Mouse (Mus musculus) forebrain, postnatal 0 days (tissue): ENCODE measurements around the gene Tbc1d12. TPM values are rescaled to one million over a fixed set of nuclear protein-coding genes. Genes with fewer than 3 reads are reported as not detected.

Experiments
- ATAC-seq: fragments of 200-750 bp; cut with Nextera tagmentation; 2 replicates; pipeline ENCODE4 v1.8.0; 2017; ENCODE audit warnings: mild to moderate bottlenecking, moderate library complexity
- DNase-seq: peaks from one replicate; pipeline ENCODE4 v3.0.0-alpha.2; 2015
- H3K27ac ChIP-seq: fragments of 300-500 bp; sonication (generic); 2 replicates; pipeline ENCODE4 v1.5.1; 2014; ENCODE audit warnings: low read depth, mild to moderate bottlenecking, antibody characterized with exemption, low read length, moderate library complexity, mixed read lengths
- H3K27me3 ChIP-seq: fragments of 300-500 bp; sonication (generic); 2 replicates; pipeline ENCODE4 v1.6.1; 2014; ENCODE audit warnings: mild to moderate bottlenecking, low read length, mixed read lengths; ENCODE audit not compliant: insufficient read depth
- H3K36me3 ChIP-seq: fragments of 300-500 bp; sonication (generic); 2 replicates; pipeline ENCODE4 v1.6.1; 2014; ENCODE audit warnings: mild to moderate bottlenecking, moderate library complexity; ENCODE audit not compliant: insufficient read depth
- H3K4me1 ChIP-seq: fragments of 300-500 bp; sonication (generic); 2 replicates; pipeline ENCODE4 v1.6.1; 2014; ENCODE audit warnings: antibody characterized with exemption; ENCODE audit not compliant: insufficient read depth
- H3K4me2 ChIP-seq: fragments of 300-500 bp; sonication (generic); 2 replicates; pipeline ENCODE4 v1.6.1; 2014; ENCODE audit warnings: low read depth, mild to moderate bottlenecking, moderate library complexity
- H3K4me3 ChIP-seq: fragments of 300-500 bp; sonication (generic); 2 replicates; pipeline ENCODE4 v1.5.1; 2014; ENCODE audit warnings: low read depth, low read length, mixed read lengths
- H3K9ac ChIP-seq: fragments of 300-500 bp; sonication (generic); 2 replicates; pipeline ENCODE4 v1.6.1; 2014; ENCODE audit warnings: mild to moderate bottlenecking
- H3K9me3 ChIP-seq: fragments of 300-500 bp; sonication (generic); 2 replicates; pipeline ENCODE4 v1.6.1; 2016; ENCODE audit warnings: low read length
- CTCF ChIP-seq: sonication (generic); IDR thresholded peaks from 2 replicates; pipeline ENCODE4 v1.5.1; 2016; ENCODE audit warnings: antibody characterized with exemption, control low read depth, low read depth
- WGBS: fragments of 180-500 bp; shearing (Covaris S2); extraction: QIAGEN DNeasy Blood & Tissue Kit; methylation state at CpG from one replicate; pipeline ENCODE4 v1.1.7; 2014; 5-methylcytosine and 5-hydroxymethylcytosine counted together
- polyA plus RNA-seq: library from polyadenylated mRNA; unstranded; fragments of >200 nt; fragmentation: Nextera tagmentation; extraction: Ambion mirVana; gene quantifications from 2 replicates; pipeline ENCODE4 v1.2.1, GENCODE M21; 2015
- total RNA-seq: library from RNA; depleted of rRNA; stranded (reverse); fragments of >200 nt; gene quantifications from 2 replicates; pipeline ENCODE4 v1.2.3, GENCODE M21; 2014; rRNA removed

Gene Tbc1d12
- total RNA-seq (30.7 and 34.2 TPM in 2 replicates), polyA plus RNA-seq (5.2 and 5.5 TPM in 2 replicates)

DNA sequence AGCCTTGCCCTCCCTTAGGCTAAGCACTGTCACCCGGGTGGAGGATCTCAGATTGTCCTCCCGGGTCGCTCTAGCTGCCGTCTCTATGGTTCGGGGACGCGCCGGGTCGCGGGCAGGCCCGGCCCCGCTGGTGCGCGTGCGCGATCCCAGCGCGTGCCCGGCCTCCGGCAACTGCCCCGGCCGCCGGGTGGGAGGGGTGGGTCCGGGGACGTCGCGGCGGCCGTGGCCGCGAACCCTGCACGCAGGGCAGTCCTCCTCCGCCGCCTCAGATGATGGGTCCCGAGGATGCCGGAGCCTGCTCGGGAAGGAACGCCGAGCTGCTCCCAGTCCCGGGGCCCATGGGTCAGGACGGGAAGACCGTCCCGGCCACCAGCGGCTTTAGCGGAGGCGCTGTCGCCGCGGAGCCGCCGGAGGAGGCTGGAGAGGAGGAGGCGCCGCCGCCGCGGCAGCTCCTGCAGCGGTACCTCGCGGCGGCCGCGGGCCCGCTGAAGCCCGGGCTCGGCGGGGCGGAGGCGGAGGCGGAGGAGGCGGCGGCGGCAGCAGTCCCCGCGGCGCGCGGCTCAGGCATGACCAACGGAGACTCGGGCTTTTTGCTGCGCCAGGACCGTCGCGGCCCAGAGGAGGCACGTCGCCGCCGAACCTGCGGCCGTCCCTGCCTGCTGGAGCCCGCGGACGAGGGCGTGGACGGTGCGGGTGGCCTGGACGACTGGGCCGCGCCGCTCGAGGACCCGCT is at the start of gene Tbc1d12:
Gene Tbc1d12 (plus strand): TSS at position 142 of the 733 bp plus-strand sequence.
- WGBS: 3% methylated on average over 61 of the region's 101 CpGs
- Histone ChIP-seq H3K4me2 (peak within 1 kb of the TSS; percentile 56), H3K27ac (peak within 1 kb of the TSS; percentile 94), H3K4me1 (peaks cover 4% of the 10 kb centered on the region; the same call in 1 of the 2 replicates), H3K27me3 (no peaks in the 10 kb centered on the region), H3K9me3 (no peaks in the 10 kb centered on the region), H3K9ac (peak within 1 kb of the TSS; percentile 88), H3K36me3 (no peaks in the 10 kb centered on the region), H3K4me3 (peak within 1 kb of the TSS; percentile 91)
- 0 out of 2 replicates have a peak, but pooled peaks have one; percentile 1 for TF ChIP-seq CTCF
- DNase-seq: peak; percentile 92
- ATAC-seq: peak; percentile 95

- Histone ChIP-seq H3K27me3 (no peaks in the 10 kb centered on the region), H3K4me2 (no peak overlapping the region), H3K4me3 (no peak overlapping the region), H3K36me3 (peaks cover 32% of the 10 kb centered on the region), H3K4me1 (no peaks in the 10 kb centered on the region), H3K9me3 (no peaks in the 10 kb centered on the region), H3K27ac (no peak overlapping the region), H3K9ac (no peak overlapping the region)
- DNase-seq: no peak
- TF ChIP-seq CTCF: no peak
- ATAC-seq: no peak
- WGBS: 86% methylated on average over 6 of the region's 6 CpGs
Observed at GRCm38 (mm10) chr19:38787756-38788155, 48.6 kb upstream of the Tbc1d12 start.

DNA sequence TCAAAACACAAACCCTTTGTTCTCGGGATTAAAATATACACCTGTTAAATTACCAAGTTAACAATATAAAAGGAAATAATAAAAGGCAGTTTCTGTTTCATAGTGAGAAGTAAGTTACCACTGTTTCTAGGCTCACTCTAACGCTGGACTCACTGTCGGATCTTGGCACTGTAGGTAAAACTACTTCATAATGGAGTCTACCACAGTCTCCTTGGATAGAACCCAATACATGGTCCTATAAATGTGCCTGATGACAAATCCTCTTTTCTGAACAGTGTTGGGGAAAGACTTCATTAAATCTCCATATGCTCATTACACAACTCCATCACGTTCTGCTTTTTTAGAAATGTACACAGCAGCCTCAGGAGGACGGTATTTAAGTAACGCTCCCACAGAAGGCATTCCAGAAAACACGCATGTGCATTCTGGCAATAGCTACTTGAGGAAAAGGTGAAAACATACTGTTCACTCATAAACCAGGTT is 42.8 kb upstream of the Tbc1d12 start:
- DNase-seq (no peak), ATAC-seq (no peak)
- Histone ChIP-seq H3K4me2 (no peak overlapping the region), H3K9ac (no peak overlapping the region), H3K27me3 (no peaks in the 10 kb centered on the region), H3K9me3 (no peaks in the 10 kb centered on the region), H3K27ac (no peak overlapping the region), H3K4me3 (no peak overlapping the region), H3K4me1 (no peaks in the 10 kb centered on the region), H3K36me3 (peaks cover 76% of the 10 kb centered on the region)
- WGBS: 69% methylated on average over 7 of the region's 7 CpGs
- TF ChIP-seq CTCF: no peak

DNA sequence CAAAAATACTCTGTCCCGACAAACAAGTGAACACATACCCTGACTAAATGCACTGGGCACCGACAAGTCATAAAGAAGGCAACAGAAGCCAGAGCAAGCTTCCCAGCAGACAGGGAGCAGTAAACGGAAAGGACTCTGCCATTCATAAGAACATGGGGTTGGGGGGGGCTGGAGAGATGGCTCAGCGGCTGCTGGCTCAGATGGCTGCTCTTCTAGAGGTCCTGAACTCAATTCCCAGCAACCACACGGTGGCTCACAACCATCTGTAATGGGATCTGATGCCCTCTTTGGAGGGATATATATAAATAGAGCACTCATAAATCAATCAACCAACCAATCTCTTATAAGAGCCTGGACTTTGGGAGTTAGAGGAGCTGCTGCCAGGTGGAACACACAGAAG is 39.8 kb upstream of the Tbc1d12 start:
- H3K9me3 ChIP-seq: no peaks in the 10 kb centered on the region

GRCm38 (mm10) chr19:38798291-38798690 is 38.1 kb upstream of the Tbc1d12 start:
- no peaks in the 10 kb centered on the region for H3K4me1 ChIP-seq
- H3K4me3 ChIP-seq: no peak overlapping the region
- H3K9me3 ChIP-seq: no peaks in the 10 kb centered on the region
- no peak overlapping the region for H3K9ac ChIP-seq
- no peak overlapping the region for H3K4me2 ChIP-seq
- no peak for TF ChIP-seq CTCF
- WGBS: 81% methylated on average over 1 of the region's 1 CpGs
- no peaks in the 10 kb centered on the region for H3K27me3 ChIP-seq
- no peak for ATAC-seq
- H3K36me3 ChIP-seq: peaks cover 73% of the 10 kb centered on the region
- DNase-seq: no peak
- no peak overlapping the region for H3K27ac ChIP-seq

More for the DNA sequence above, 39.8 kb upstream of the Tbc1d12 start:
- H3K4me2 ChIP-seq: no peak overlapping the region
- H3K27ac ChIP-seq: no peak overlapping the region
- WGBS: 89% methylated on average over 5 of the region's 5 CpGs
- no peak for DNase-seq
- H3K27me3 ChIP-seq: no peaks in the 10 kb centered on the region
- H3K9ac ChIP-seq: no peak overlapping the region
- H3K4me3 ChIP-seq: no peak overlapping the region
- ATAC-seq: no peak
- no peaks in the 10 kb centered on the region for H3K4me1 ChIP-seq
- no peak for TF ChIP-seq CTCF
- peaks cover 65% of the 10 kb centered on the region for H3K36me3 ChIP-seq

DNA sequence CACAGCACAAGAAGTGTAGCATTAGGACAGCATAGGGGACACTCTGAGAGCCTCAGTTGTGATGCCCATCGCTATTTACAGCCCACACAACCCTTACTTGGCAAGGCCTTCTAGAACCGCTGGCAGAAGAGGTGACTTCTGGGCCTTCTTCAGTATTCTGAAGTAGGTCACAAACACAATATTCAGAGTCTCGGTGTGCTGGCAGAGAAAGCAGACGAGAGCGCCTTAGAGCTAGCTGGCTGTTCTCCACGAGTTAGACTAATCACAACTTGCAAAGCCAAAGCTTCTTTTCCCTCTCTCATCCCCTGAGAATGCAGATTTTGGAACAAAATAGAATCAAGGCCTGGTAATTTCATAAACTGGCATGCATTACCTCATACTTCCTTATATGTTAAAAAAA is 37.6 kb upstream of the Tbc1d12 start:
- no peak for TF ChIP-seq CTCF
- Histone ChIP-seq H3K4me1 (no peaks in the 10 kb centered on the region), H3K27ac (no peak overlapping the region), H3K4me2 (no peak overlapping the region), H3K4me3 (no peak overlapping the region), H3K27me3 (no peaks in the 10 kb centered on the region), H3K36me3 (peaks cover 73% of the 10 kb centered on the region), H3K9me3 (no peaks in the 10 kb centered on the region), H3K9ac (no peak overlapping the region)
- DNase-seq: no peak
- ATAC-seq: no peak
- 80% methylated on average over 6 of the region's 6 CpGs for WGBS

DNA sequence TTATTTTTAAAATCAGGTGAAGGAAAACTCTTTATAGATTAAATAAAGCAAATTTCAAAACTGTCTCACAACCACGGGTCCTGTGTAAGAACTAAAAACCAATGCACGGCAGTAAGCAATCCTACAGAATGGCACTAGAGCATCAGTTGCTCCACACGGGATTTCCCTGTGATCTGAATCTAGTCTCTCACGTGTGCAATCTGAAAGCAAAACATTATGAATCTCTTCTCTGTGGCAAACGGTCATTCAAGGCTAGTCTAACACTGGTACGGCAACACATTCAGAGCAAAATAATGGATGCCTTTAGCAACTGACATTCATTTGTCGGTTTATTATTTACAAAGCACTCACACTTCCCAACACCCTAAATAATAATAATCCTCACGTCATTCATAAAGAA is 18.2 kb upstream of the Tbc1d12 start:
- ATAC-seq: no peak

More for the DNA sequence above, 18.2 kb upstream of the Tbc1d12 start:
- H3K27me3 ChIP-seq: no peaks in the 10 kb centered on the region
- WGBS: 39% methylated on average over 8 of the region's 8 CpGs
- peak overlapping the region; percentile 71 for H3K9ac ChIP-seq
- peaks cover 27% of the 10 kb centered on the region for H3K36me3 ChIP-seq
- H3K9me3 ChIP-seq: no peaks in the 10 kb centered on the region
- TF ChIP-seq CTCF: no peak
- peak overlapping the region; percentile 83 for H3K4me2 ChIP-seq
- no peak overlapping the region for H3K27ac ChIP-seq
- peaks cover 9% of the 10 kb centered on the region for H3K4me1 ChIP-seq
- H3K4me3 ChIP-seq: peak overlapping the region; percentile 65
- DNase-seq: no peak
